Mouse (Mus musculus): ENCODE data around the gene Erc2. TPM values are rescaled to one million over a fixed set of nuclear protein-coding genes. Genes with fewer than 3 reads are reported as not detected.

Gene Erc2
- polyA plus RNA-seq, 1 experiment from 2014 or later, result 1.3 TPM

GRCm38 (mm10) chr14:28308661-28309060, 686.4 kb downstream of the Erc2 start:
- no peak for ATAC-seq (ENCODE audit: insufficient read depth)
- 62% methylated on average over 1 of the region's 1 CpGs for WGBS (ENCODE audit: insufficient replicate concordance)

GRCm38 (mm10) chr14:28316851-28317250, 694.6 kb downstream of the Erc2 start:
- WGBS (ENCODE audit: insufficient replicate concordance), result 71% methylated on average over 7 of the region's 7 CpGs
- Histone ChIP-seq H3K27ac (replicated peaks) (no peak overlapping the region), H3K4me2 (no peak overlapping the region), H3K9me3 (replicated peaks) (no peaks in the 10 kb centered on the region), H3K4me3 (replicated peaks) (no peak overlapping the region), H3K9ac (no peak overlapping the region), H3K27me3 (no peaks in the 10 kb centered on the region), H3K36me3 (replicated peaks) (no peaks in the 10 kb centered on the region), H3K4me1 (replicated peaks) (no peaks in the 10 kb centered on the region)
- ATAC-seq (ENCODE audit: insufficient read depth), result no peak

More at GRCm38 (mm10) chr14:28308661-28309060, 686.4 kb downstream of the Erc2 start:
- Histone ChIP-seq H3K27me3 (no peaks in the 10 kb centered on the region), H3K36me3 (replicated peaks) (no peaks in the 10 kb centered on the region), H3K9ac (no peak overlapping the region), H3K27ac (replicated peaks) (no peak overlapping the region), H3K4me3 (replicated peaks) (no peak overlapping the region), H3K4me1 (replicated peaks) (no peaks in the 10 kb centered on the region), H3K4me2 (no peak overlapping the region), H3K9me3 (replicated peaks) (no peaks in the 10 kb centered on the region)

- Histone ChIP-seq H3K9me3 (replicated peaks) (no peaks in the 10 kb centered on the region), H3K27ac (replicated peaks) (no peak overlapping the region), H3K4me2 (no peak overlapping the region), H3K36me3 (replicated peaks) (no peaks in the 10 kb centered on the region), H3K9ac (no peak overlapping the region), H3K4me1 (replicated peaks) (no peaks in the 10 kb centered on the region), H3K4me3 (replicated peaks) (no peak overlapping the region), H3K27me3 (no peaks in the 10 kb centered on the region)
- WGBS (ENCODE audit: insufficient replicate concordance), result 62% methylated on average over 5 of the region's 5 CpGs
- ATAC-seq (ENCODE audit: insufficient read depth), result no peak
These were observed 699.8 kb downstream of the Erc2 start for GRCm38 (mm10) chr14:28321916-28322534.

- Histone ChIP-seq H3K4me3 (replicated peaks) (no peak overlapping the region), H3K9me3 (replicated peaks) (no peaks in the 10 kb centered on the region), H3K4me1 (replicated peaks) (no peaks in the 10 kb centered on the region), H3K4me2 (no peak overlapping the region), H3K27me3 (no peaks in the 10 kb centered on the region), H3K27ac (replicated peaks) (no peak overlapping the region), H3K36me3 (replicated peaks) (no peaks in the 10 kb centered on the region), H3K9ac (no peak overlapping the region)
- WGBS (ENCODE audit: insufficient replicate concordance), result 46% methylated on average over 2 of the region's 2 CpGs
- no peak for ATAC-seq (ENCODE audit: insufficient read depth)
These were observed 701.0 kb downstream of the Erc2 start for GRCm38 (mm10) chr14:28323243-28323642.

GRCm38 (mm10) chr14:28323727-28324126, 701.5 kb downstream of the Erc2 start:
- Histone ChIP-seq H3K4me1 (replicated peaks) (no peaks in the 10 kb centered on the region), H3K27me3 (no peaks in the 10 kb centered on the region), H3K4me2 (no peak overlapping the region), H3K9ac (no peak overlapping the region), H3K4me3 (replicated peaks) (no peak overlapping the region), H3K9me3 (replicated peaks) (no peaks in the 10 kb centered on the region), H3K27ac (replicated peaks) (no peak overlapping the region), H3K36me3 (replicated peaks) (no peaks in the 10 kb centered on the region)
- WGBS (ENCODE audit: insufficient replicate concordance), result 40% methylated on average over 2 of the region's 2 CpGs
- no peak for ATAC-seq (ENCODE audit: insufficient read depth)

- 67% methylated on average over 7 of the region's 7 CpGs for WGBS (ENCODE audit: insufficient replicate concordance)
- ATAC-seq (ENCODE audit: insufficient read depth), result no peak
- Histone ChIP-seq H3K36me3 (replicated peaks) (no peaks in the 10 kb centered on the region), H3K4me2 (no peak overlapping the region), H3K27ac (replicated peaks) (no peak overlapping the region), H3K27me3 (no peaks in the 10 kb centered on the region), H3K9me3 (replicated peaks) (no peaks in the 10 kb centered on the region), H3K9ac (no peak overlapping the region), H3K4me1 (replicated peaks) (no peaks in the 10 kb centered on the region), H3K4me3 (replicated peaks) (no peak overlapping the region)
These were observed 704.2 kb downstream of the Erc2 start for GRCm38 (mm10) chr14:28326456-28326855.

GRCm38 (mm10) chr14:28328512-28328911, 706.3 kb downstream of the Erc2 start:
- H3K4me1 ChIP-seq (replicated peaks), result no peaks in the 10 kb centered on the region
- no peaks in the 10 kb centered on the region for H3K27me3 ChIP-seq
- H3K36me3 ChIP-seq (replicated peaks), result no peaks in the 10 kb centered on the region
- H3K4me2 ChIP-seq, result no peak overlapping the region
- no peak for ATAC-seq (ENCODE audit: insufficient read depth)
- no peak overlapping the region for H3K4me3 ChIP-seq (replicated peaks)
- WGBS (ENCODE audit: insufficient replicate concordance), result 44% methylated on average over 8 of the region's 8 CpGs
- H3K9me3 ChIP-seq (replicated peaks), result no peaks in the 10 kb centered on the region
- H3K27ac ChIP-seq (replicated peaks), result no peak overlapping the region
- no peak overlapping the region for H3K9ac ChIP-seq

GRCm38 (mm10) chr14:28331108-28331507, 708.9 kb downstream of the Erc2 start:
- H3K27me3 ChIP-seq, result no peaks in the 10 kb centered on the region
- no peak overlapping the region for H3K4me2 ChIP-seq
- no peaks in the 10 kb centered on the region for H3K4me1 ChIP-seq (replicated peaks)
- no peaks in the 10 kb centered on the region for H3K9me3 ChIP-seq (replicated peaks)
- 80% methylated on average over 5 of the region's 5 CpGs for WGBS (ENCODE audit: insufficient replicate concordance)
- H3K4me3 ChIP-seq (replicated peaks), result no peak overlapping the region
- ATAC-seq (ENCODE audit: insufficient read depth), result no peak
- H3K9ac ChIP-seq, result no peak overlapping the region
- H3K27ac ChIP-seq (replicated peaks), result no peak overlapping the region
- no peaks in the 10 kb centered on the region for H3K36me3 ChIP-seq (replicated peaks)

- Histone ChIP-seq H3K4me3 (replicated peaks) (no peak overlapping the region), H3K36me3 (replicated peaks) (no peaks in the 10 kb centered on the region), H3K9me3 (replicated peaks) (no peaks in the 10 kb centered on the region), H3K4me1 (replicated peaks) (no peaks in the 10 kb centered on the region), H3K9ac (no peak overlapping the region), H3K27me3 (no peaks in the 10 kb centered on the region), H3K27ac (replicated peaks) (no peak overlapping the region), H3K4me2 (no peak overlapping the region)
- 19% methylated on average over 3 of the region's 3 CpGs for WGBS (ENCODE audit: insufficient replicate concordance)
- no peak for ATAC-seq (ENCODE audit: insufficient read depth)
These were observed 710.2 kb downstream of the Erc2 start for GRCm38 (mm10) chr14:28332351-28332953.

- H3K27me3 ChIP-seq, result no peaks in the 10 kb centered on the region
- ATAC-seq (ENCODE audit: insufficient read depth), result no peak
- no peaks in the 10 kb centered on the region for H3K9me3 ChIP-seq (replicated peaks)
- H3K9ac ChIP-seq, result no peak overlapping the region
- no peaks in the 10 kb centered on the region for H3K36me3 ChIP-seq (replicated peaks)
- no peak overlapping the region for H3K4me3 ChIP-seq (replicated peaks)
- no peak overlapping the region for H3K27ac ChIP-seq (replicated peaks)
- H3K4me1 ChIP-seq (replicated peaks), result no peaks in the 10 kb centered on the region
- H3K4me2 ChIP-seq, result no peak overlapping the region
- 53% methylated on average over 3 of the region's 3 CpGs for WGBS (ENCODE audit: insufficient replicate concordance)
These were observed 716.9 kb downstream of the Erc2 start for GRCm38 (mm10) chr14:28339146-28339545.

- Histone ChIP-seq H3K4me1 (replicated peaks) (no peaks in the 10 kb centered on the region), H3K9ac (no peak overlapping the region), H3K27me3 (no peaks in the 10 kb centered on the region), H3K4me2 (no peak overlapping the region), H3K9me3 (replicated peaks) (no peaks in the 10 kb centered on the region), H3K27ac (replicated peaks) (no peak overlapping the region), H3K4me3 (replicated peaks) (no peak overlapping the region), H3K36me3 (replicated peaks) (no peaks in the 10 kb centered on the region)
- ATAC-seq (ENCODE audit: insufficient read depth), result no peak
- WGBS (ENCODE audit: insufficient replicate concordance), result 73% methylated on average over 1 of the region's 1 CpGs
These were observed 726.9 kb downstream of the Erc2 start for GRCm38 (mm10) chr14:28349129-28349528.

- H3K4me2 ChIP-seq, result no peak overlapping the region
- H3K9me3 ChIP-seq (replicated peaks), result no peaks in the 10 kb centered on the region
- no peaks in the 10 kb centered on the region for H3K27me3 ChIP-seq
- H3K4me3 ChIP-seq (replicated peaks), result no peak overlapping the region
- H3K36me3 ChIP-seq (replicated peaks), result no peaks in the 10 kb centered on the region
- H3K27ac ChIP-seq (replicated peaks), result no peak overlapping the region
- H3K9ac ChIP-seq, result no peak overlapping the region
- no peak for ATAC-seq (ENCODE audit: insufficient read depth)
- no peaks in the 10 kb centered on the region for H3K4me1 ChIP-seq (replicated peaks)
These were observed 733.8 kb downstream of the Erc2 start for GRCm38 (mm10) chr14:28356031-28356430.

Measured in liver, embryonic 15.5 days (tissue).